Mouse (Mus musculus): ENCODE results near the gene 9130213A22Rik.

GRCm38 (mm10) chr11:69134622-69134968 is 12.2 kb upstream of the 9130213A22Rik start:
- TF ChIP-seq CTCF (conservative IDR thresholded peaks at IDR 0.05; ENCODE audit: insufficient read depth, insufficient read length, low read depth, low read length), result no peak
- no peak for TF ChIP-seq POLR2A (IDR thresholded peaks at IDR 0.05; ENCODE audit: low read depth, low read length)
